Mouse (Mus musculus): ENCODE measurements around the gene D10Jhu81e.

- no peak for TF ChIP-seq POLR2A (IDR thresholded peaks at IDR 0.05; ENCODE audit: control insufficient read depth, low read depth, low read length)
- no peak for TF ChIP-seq CTCF (IDR thresholded peaks at IDR 0.05; ENCODE audit: control insufficient read depth, insufficient read depth, insufficient replicate concordance, low read depth, low read length)
Measured at GRCm38 (mm10) chr10:78183577-78183976, 14.0 kb upstream of the D10Jhu81e start.
